Mouse (Mus musculus) embryonic fibroblast, embryonic 13.5 days (primary cell): ENCODE data around the gene B4galt1.

Experiments
- CTCF ChIP-seq: IDR thresholded peaks from 2 replicates; pipeline ENCODE4 v1.5.1; 2011; ENCODE audit warnings: mild to moderate bottlenecking, control low read depth, low read length, moderate library complexity, borderline replicate concordance; ENCODE audit not compliant: insufficient read depth
- POLR2A ChIP-seq: IDR thresholded peaks from 2 replicates; pipeline ENCODE4 v1.6.1; 2011; ENCODE audit warnings: low read depth, mild to moderate bottlenecking, control low read depth, low read length, moderate library complexity

DNA sequence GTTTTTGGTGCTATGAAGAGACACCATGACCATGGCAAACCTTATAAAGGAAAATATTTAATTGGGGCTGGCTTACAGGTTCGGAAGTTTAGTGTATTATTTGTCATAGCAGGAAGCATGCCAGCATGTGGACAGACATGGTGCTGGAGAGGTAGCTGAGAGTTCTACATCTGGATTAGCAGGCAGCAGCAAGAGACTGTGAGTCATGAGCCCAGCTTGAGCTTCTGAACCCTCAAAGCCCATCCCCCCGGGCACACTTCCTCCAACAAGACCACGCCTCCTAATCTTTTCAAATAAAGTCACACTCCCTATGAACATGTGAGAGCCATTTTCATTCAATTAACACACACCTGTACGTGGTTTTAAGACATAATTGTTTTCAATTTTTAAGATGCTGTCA is 77.4 kb downstream of the B4galt1 start:
- no peak for TF ChIP-seq CTCF
- no peak for TF ChIP-seq POLR2A
